In the genomic region with DNA sequence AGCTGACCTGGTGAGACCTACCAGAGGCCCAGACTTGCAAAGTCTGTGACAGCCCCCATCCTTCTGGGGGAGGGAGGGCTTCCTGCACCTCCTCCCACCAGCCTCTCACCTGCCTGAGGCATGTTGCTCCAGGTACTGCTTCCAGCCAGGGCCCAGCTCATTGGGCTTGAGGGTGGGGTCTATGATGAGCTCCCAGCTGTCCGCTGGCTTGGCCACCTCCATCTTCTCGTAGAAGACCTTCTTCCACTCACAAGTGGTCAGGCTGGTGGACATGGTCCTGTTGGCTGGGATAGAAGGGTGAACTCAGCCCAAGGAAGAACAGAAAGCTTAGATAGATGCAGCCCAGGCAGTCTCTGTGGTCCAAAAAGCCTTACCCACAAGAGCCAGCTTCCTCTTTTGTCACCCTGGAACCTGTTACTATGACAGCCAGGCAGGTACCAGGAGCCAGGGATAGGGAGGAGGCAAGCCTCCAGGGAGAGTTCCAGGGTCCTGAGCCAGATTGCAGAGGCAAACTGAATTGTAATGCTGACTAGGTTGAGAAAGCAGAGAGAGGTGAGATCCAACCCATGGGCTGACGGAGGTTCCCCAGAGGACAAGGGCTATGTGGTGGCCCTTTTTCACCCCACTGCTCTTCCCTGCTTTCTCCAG, we compare ENCODE assay signal across 31 mouse cellular contexts. TPM values are rescaled to one million over a fixed set of nuclear protein-coding genes. Genes with fewer than 3 reads are reported as not detected.
DNase-seq lines count a peak whose midpoint lies in the region; ATAC-seq and TF ChIP-seq lines count a peak whose summit lies in the region.
"Had no signal": no experiment of that assay in that cellular context is flagged by ENCODE, and none has a peak within 500 bp of the region (broad histone marks: within the 10 kb centered on the region; RNA-seq: fewer than 3 reads in every experiment).

No protein-coding gene starts in this region.

- no peak overlapping the region for H3K27ac ChIP-seq in forebrain, postnatal 0 days (ENCODE audit: low read depth, low read length)
- H3K27ac ChIP-seq in forebrain, embryonic 13.5 days: no peak overlapping the region
- H3K27ac ChIP-seq in heart, embryonic 13.5 days (replicated peaks): no peak overlapping the region
- no peak overlapping the region for H3K27ac ChIP-seq in embryonic facial prominence, embryonic 15.5 days (replicated peaks)
- H3K27ac ChIP-seq: embryonic facial prominence, embryonic 13.5 days; hindbrain, embryonic 10.5 days; hindbrain, embryonic 13.5 days; intestine, embryonic 15.5 days had no signal

- no peak overlapping the region for H3K9ac ChIP-seq in forebrain, postnatal 0 days
- no peak overlapping the region for H3K9ac ChIP-seq in forebrain, embryonic 13.5 days
- no peak overlapping the region for H3K9ac ChIP-seq in heart, embryonic 13.5 days
- no peak overlapping the region for H3K9ac ChIP-seq in embryonic facial prominence, embryonic 15.5 days
- H3K9ac ChIP-seq: embryonic facial prominence, embryonic 13.5 days; hindbrain, embryonic 13.5 days; intestine, embryonic 15.5 days had no signal

- no peak overlapping the region for H3K4me2 ChIP-seq in forebrain, postnatal 0 days (ENCODE audit: low read depth)
- no peak overlapping the region for H3K4me2 ChIP-seq in forebrain, embryonic 13.5 days
- peak overlapping the region; percentile 60; the same call in 1 of the 2 replicates for H3K4me2 ChIP-seq in heart, embryonic 13.5 days
- H3K4me2 ChIP-seq in embryonic facial prominence, embryonic 15.5 days (replicated peaks): no peak overlapping the region
- H3K4me2 ChIP-seq: embryonic facial prominence, embryonic 13.5 days; hindbrain, embryonic 13.5 days; intestine, embryonic 15.5 days had no signal

- H3K27me3 ChIP-seq in forebrain, postnatal 0 days (ENCODE audit: insufficient read depth, low read length): no peaks in the 10 kb centered on the region
- H3K27me3 ChIP-seq in forebrain, embryonic 13.5 days: no peaks in the 10 kb centered on the region
- H3K27me3 ChIP-seq in heart, embryonic 13.5 days (replicated peaks): peaks cover 8% of the 10 kb centered on the region
- no peaks in the 10 kb centered on the region for H3K27me3 ChIP-seq in embryonic facial prominence, embryonic 15.5 days
- H3K27me3 ChIP-seq: embryonic facial prominence, embryonic 13.5 days; hindbrain, embryonic 13.5 days; intestine, embryonic 15.5 days had no signal

- H3K9me3 ChIP-seq in forebrain, postnatal 0 days (ENCODE audit: low read length): no peaks in the 10 kb centered on the region
- no peaks in the 10 kb centered on the region for H3K9me3 ChIP-seq in forebrain, embryonic 13.5 days (replicated peaks)
- no peaks in the 10 kb centered on the region for H3K9me3 ChIP-seq in heart, embryonic 13.5 days
- no peaks in the 10 kb centered on the region for H3K9me3 ChIP-seq in embryonic facial prominence, embryonic 15.5 days (replicated peaks)
- H3K9me3 ChIP-seq: embryonic facial prominence, embryonic 13.5 days; hindbrain, embryonic 10.5 days; hindbrain, embryonic 13.5 days; intestine, embryonic 15.5 days had no signal

- H3K4me3 ChIP-seq in forebrain, postnatal 0 days (ENCODE audit: low read depth, low read length): no peak overlapping the region
- no peak overlapping the region for H3K4me3 ChIP-seq in forebrain, embryonic 13.5 days
- H3K4me3 ChIP-seq in heart, embryonic 13.5 days: no peak overlapping the region
- no peak overlapping the region for H3K4me3 ChIP-seq in embryonic facial prominence, embryonic 15.5 days (replicated peaks)
- H3K4me3 ChIP-seq: embryonic facial prominence, embryonic 13.5 days; hindbrain, embryonic 10.5 days; hindbrain, embryonic 13.5 days; intestine, embryonic 15.5 days had no signal

- DNase-seq in forebrain, postnatal 0 days: no peak
- DNase-seq in heart, adult 18-20 months: no peak
- DNase-seq in Muller cell, postnatal 12 days (ENCODE audit: inconsistent ontology term): no peak
- DNase-seq: adrenal gland, postnatal 10 days; adrenal gland, postnatal 36 days; cerebellum, adult 2 months; cerebellum, adult 9-11 months; cerebellum, postnatal 25 days; gastrocnemius, postnatal 25 days; kidney, adult 11 months; kidney, adult 8-10 months had no signal

- ATAC-seq in forebrain, postnatal 0 days: peak; percentile 32
- ATAC-seq in forebrain, embryonic 13.5 days: no peak
- no peak for ATAC-seq in heart, embryonic 13.5 days (ENCODE audit: extremely low read depth, insufficient number of reproducible peaks, low FRiP score, low TSS enrichment)
- ATAC-seq in embryonic facial prominence, embryonic 15.5 days (ENCODE audit: insufficient number of reproducible peaks, low FRiP score, low TSS enrichment, low read depth): peak; percentile 49; the same call in 1 of the 2 replicates
- ATAC-seq: CD4-positive, CD25-positive, alpha-beta regulatory T cell, adult 4 months; forebrain, embryonic 14.5 days; hindbrain, embryonic 16.5 days; intestine, embryonic 15.5 days had no signal

- no peaks in the 10 kb centered on the region for H3K4me1 ChIP-seq in forebrain, postnatal 0 days (ENCODE audit: insufficient read depth)
- no peaks in the 10 kb centered on the region for H3K4me1 ChIP-seq in forebrain, embryonic 13.5 days
- H3K4me1 ChIP-seq in heart, embryonic 13.5 days: 0 out of 2 replicates have a peak, but pooled peaks cover 4% of the 10 kb centered on the region
- no peaks in the 10 kb centered on the region for H3K4me1 ChIP-seq in embryonic facial prominence, embryonic 15.5 days
- H3K4me1 ChIP-seq: embryonic facial prominence, embryonic 13.5 days; hindbrain, embryonic 10.5 days; hindbrain, embryonic 13.5 days; intestine, embryonic 15.5 days had no signal

- WGBS in forebrain, postnatal 0 days: 90% methylated on average over 3 of the region's 3 CpGs
- 89% methylated on average over 3 of the region's 3 CpGs for WGBS in forebrain, embryonic 13.5 days
- 74% methylated on average over 3 of the region's 3 CpGs for WGBS in heart, embryonic 13.5 days
- 85% methylated on average over 3 of the region's 3 CpGs for WGBS in embryonic facial prominence, embryonic 15.5 days

- TF ChIP-seq CTCF in forebrain, postnatal 0 days (IDR thresholded peaks at IDR 0.05; ENCODE audit: low read depth): no peak

- no peaks in the 10 kb centered on the region for H3K36me3 ChIP-seq in forebrain, postnatal 0 days (ENCODE audit: insufficient read depth)
- H3K36me3 ChIP-seq in forebrain, embryonic 13.5 days (ENCODE audit: poor library complexity, severe bottlenecking): no peaks in the 10 kb centered on the region
- no peaks in the 10 kb centered on the region for H3K36me3 ChIP-seq in heart, embryonic 13.5 days
- H3K36me3 ChIP-seq in embryonic facial prominence, embryonic 15.5 days: no peaks in the 10 kb centered on the region
- H3K36me3 ChIP-seq: embryonic facial prominence, embryonic 13.5 days; hindbrain, embryonic 10.5 days; hindbrain, embryonic 13.5 days; intestine, embryonic 15.5 days had no signal

RNA-seq across cellular contexts. Expression of gene Rtp2, which starts 1.6 kb away (rescaled TPM):
- 0.38 and 0.62 TPM in 2 replicates for total RNA-seq in forebrain, postnatal 0 days (2014; rRNA removed)
- 0.24 and 0.36 TPM in 2 replicates for polyA plus RNA-seq in forebrain, postnatal 0 days (2015; fragmentation: Nextera tagmentation; extraction: Ambion mirVana)
- not detected in 2 replicates for polyA plus RNA-seq in forebrain, embryonic 13.5 days (2015; fragmentation: Nextera tagmentation; extraction: Ambion mirVana)
- polyA plus RNA-seq in heart, embryonic 13.5 days (2015; fragmentation: Nextera tagmentation; extraction: Ambion mirVana): not detected in 2 replicates
- not detected for total RNA-seq in heart, adult 18-20 months (2021)
- polyA plus RNA-seq in embryonic facial prominence, embryonic 15.5 days (2015; fragmentation: Nextera tagmentation; extraction: Ambion mirVana): 4.4 and 5.9 TPM in 2 replicates
- total RNA-seq: adrenal gland, adult 18-20 months; adrenal gland, postnatal 10 days; adrenal gland, postnatal 36 days; common myeloid progenitor, adult 5-6 weeks; gastrocnemius, adult 8-10 months; gastrocnemius, postnatal 25 days; heart, adult 8-10 months; heart, postnatal 25 days; MEL had no signal
- polyA plus RNA-seq: C2C12; cerebellum, adult 2 months; forebrain, embryonic 14.5 days; gonadal fat pad, adult 2 months; heart, embryonic 14.5 days; heart, postnatal 0 days; hindbrain, embryonic 10.5 days; hindbrain, embryonic 13.5 days; hindbrain, embryonic 16.5 days; intestine, embryonic 15.5 days had no signal

RNA-seq across cellular contexts. Expression of gene Sst, which starts 39.8 kb away (rescaled TPM):
- total RNA-seq in forebrain, postnatal 0 days (2014; rRNA removed): 220 and 230 TPM in 2 replicates
- 513 and 516 TPM in 2 replicates for polyA plus RNA-seq in forebrain, postnatal 0 days (2015; fragmentation: Nextera tagmentation; extraction: Ambion mirVana)
- polyA plus RNA-seq in forebrain, embryonic 13.5 days (2015; fragmentation: Nextera tagmentation; extraction: Ambion mirVana): 143 and 203 TPM in 2 replicates
- polyA plus RNA-seq in heart, embryonic 13.5 days (2015; fragmentation: Nextera tagmentation; extraction: Ambion mirVana): 0.21 TPM in 1 of 2 replicates, not detected in the other
- total RNA-seq in heart, adult 18-20 months (2021): not detected
- 6.2 and 11.1 TPM in 2 replicates for polyA plus RNA-seq in embryonic facial prominence, embryonic 15.5 days (2015; fragmentation: Nextera tagmentation; extraction: Ambion mirVana)
- total RNA-seq: adrenal gland, adult 18-20 months; adrenal gland, postnatal 36 days; common myeloid progenitor, adult 5-6 weeks; gastrocnemius, adult 8-10 months; gastrocnemius, postnatal 25 days; heart, adult 8-10 months; heart, postnatal 25 days; MEL had no signal
- polyA plus RNA-seq: C2C12; CD4-positive, CD25-positive, alpha-beta regulatory T cell, adult 4 months; gonadal fat pad, adult 2 months; heart, embryonic 14.5 days; heart, postnatal 0 days had no signal

RNA-seq across cellular contexts. Expression of gene Gm37419, which starts 57.7 kb away (rescaled TPM):
- not detected in 2 replicates for total RNA-seq in forebrain, postnatal 0 days (2014; rRNA removed)
- not detected in 2 replicates for polyA plus RNA-seq in forebrain, postnatal 0 days (2015; fragmentation: Nextera tagmentation; extraction: Ambion mirVana)
- polyA plus RNA-seq in forebrain, embryonic 13.5 days (2015; fragmentation: Nextera tagmentation; extraction: Ambion mirVana): not detected in 2 replicates
- not detected in 2 replicates for polyA plus RNA-seq in heart, embryonic 13.5 days (2015; fragmentation: Nextera tagmentation; extraction: Ambion mirVana)
- not detected for total RNA-seq in heart, adult 18-20 months (2021)
- polyA plus RNA-seq in embryonic facial prominence, embryonic 15.5 days (2015; fragmentation: Nextera tagmentation; extraction: Ambion mirVana): not detected in 2 replicates
- total RNA-seq: adrenal gland, adult 18-20 months; adrenal gland, postnatal 10 days; adrenal gland, postnatal 36 days; common myeloid progenitor, adult 5-6 weeks; gastrocnemius, adult 8-10 months; gastrocnemius, postnatal 25 days; heart, adult 8-10 months; heart, postnatal 25 days; MEL had no signal
- polyA plus RNA-seq: C2C12; CD4-positive, CD25-positive, alpha-beta regulatory T cell, adult 4 months; cerebellum, adult 2 months; embryonic facial prominence, embryonic 13.5 days; forebrain, embryonic 14.5 days; gonadal fat pad, adult 2 months; heart, embryonic 14.5 days; heart, postnatal 0 days; hindbrain, embryonic 10.5 days; hindbrain, embryonic 13.5 days; hindbrain, embryonic 16.5 days; intestine, embryonic 15.5 days had no signal

RNA-seq across cellular contexts. Expression of gene Bcl6, which starts 58.1 kb away (rescaled TPM):
- total RNA-seq in forebrain, postnatal 0 days (2014; rRNA removed): 7.5 and 9.2 TPM in 2 replicates
- polyA plus RNA-seq in forebrain, postnatal 0 days (2015; fragmentation: Nextera tagmentation; extraction: Ambion mirVana): 0.69 and 0.92 TPM in 2 replicates
- 0.81 and 0.84 TPM in 2 replicates for polyA plus RNA-seq in forebrain, embryonic 13.5 days (2015; fragmentation: Nextera tagmentation; extraction: Ambion mirVana)
- polyA plus RNA-seq in heart, embryonic 13.5 days (2015; fragmentation: Nextera tagmentation; extraction: Ambion mirVana): 0.24 and 0.29 TPM in 2 replicates
- 10 to 100 TPM; 21.2 to 24.4 TPM for total RNA-seq in heart, adult 18-20 months (2021)
- polyA plus RNA-seq in embryonic facial prominence, embryonic 15.5 days (2015; fragmentation: Nextera tagmentation; extraction: Ambion mirVana): 3.0 and 3.4 TPM in 2 replicates
- total RNA-seq: MEL had no signal

Comparison
In these comparisons a context has a peak if more than half of its experiments do, and no peak if none do; other contexts are left out.
1. ATAC-seq: peak in forebrain, postnatal 0 days (single experiment) and embryonic facial prominence, embryonic 15.5 days (single experiment); none in forebrain, embryonic 13.5 days (single experiment) and heart, embryonic 13.5 days (single experiment).
2. RNA of gene Sst, which starts 39.8 kb away (polyA plus RNA-seq): 513 to 516 TPM in forebrain, postnatal 0 days and 143 to 203 TPM in forebrain, embryonic 13.5 days; 6.2 to 11.1 TPM in embryonic facial prominence, embryonic 15.5 days and 0.21 TPM in heart, embryonic 13.5 days; every median in the first group is over 10 times any median in the second.